Mouse (Mus musculus) CH12.LX (cell line): ENCODE results near the gene Tpra1. TPM values are rescaled to one million over a fixed set of nuclear protein-coding genes. Genes with fewer than 3 reads are reported as not detected.

Experiments
- DNase-seq: peaks from one replicate; pipeline ENCODE4 v3.0.0-alpha.2; 2013; ENCODE audit errors: extremely low read depth
- H3K27ac ChIP-seq: 2 replicates; pipeline ENCODE4 v1.5.1; 2012; ENCODE audit warnings: low read depth, mild to moderate bottlenecking, control low read depth, moderate library complexity; ENCODE audit not compliant: insufficient read depth
- H3K27me3 ChIP-seq: replicated peaks from 2 replicates; pipeline ENCODE3; 2012; ENCODE audit warnings: inconsistent platforms
- H3K36me3 ChIP-seq, 2 experiments: replicated peaks in 1 of 2; 2 replicates each; pipeline versions ENCODE3 to v1.6.1; 2012; ENCODE audit warnings: inconsistent platforms in 1 of 2, low read length in 1 of 2, mild to moderate bottlenecking in 1 of 2, mixed read lengths in 1 of 2, moderate library complexity in 1 of 2; ENCODE audit not compliant: control insufficient read depth in 1 of 2, insufficient read depth in 1 of 2
- H3K4me1 ChIP-seq, 2 experiments: 2 replicates each; pipeline ENCODE4 v1.6.1; 2012; ENCODE audit warnings: inconsistent platforms in 1 of 2, moderate library complexity in 1 of 2; ENCODE audit not compliant: insufficient read depth in 2 of 2, control insufficient read depth in 1 of 2
- H3K4me2 ChIP-seq: 2 replicates; pipeline ENCODE4 v1.6.1; 2012; ENCODE audit warnings: low read depth, mild to moderate bottlenecking, control low read depth; ENCODE audit not compliant: poor library complexity, insufficient read depth, severe bottlenecking
- H3K4me3 ChIP-seq, 3 experiments: fragments of 150-350 bp in 1 of 3; sonication (generic) in 1 of 3; replicated peaks in 1 of 3; 2 replicates each; pipeline versions ENCODE3 to v1.5.1; 2011 to 2012; ENCODE audit warnings: low read depth in 2 of 3, low read length in 2 of 3, mild to moderate bottlenecking in 2 of 3, moderate library complexity in 2 of 3, control low read depth in 1 of 3, improper control_type of control experiment in 1 of 3, inconsistent platforms in 1 of 3, mixed read lengths in 1 of 3; ENCODE audit not compliant: poor library complexity in 1 of 3
- H3K79me2 ChIP-seq: replicated peaks from 2 replicates; pipeline ENCODE4 v1.6.1; 2012; ENCODE audit warnings: mild to moderate bottlenecking, moderate library complexity; ENCODE audit not compliant: control insufficient read depth, poor library complexity, insufficient read depth, severe bottlenecking; ENCODE audit errors: extremely low read depth
- H3K9ac ChIP-seq: 2 replicates; pipeline ENCODE4 v1.6.1; 2012; ENCODE audit warnings: low read depth, mild to moderate bottlenecking, control low read depth, moderate library complexity; ENCODE audit not compliant: insufficient read depth
- H3K9me3 ChIP-seq: replicated peaks from 2 replicates; pipeline ENCODE3; 2012; ENCODE audit warnings: low read length, inconsistent platforms, mixed read lengths
- BHLHE40 ChIP-seq: IDR thresholded peaks from 2 replicates; pipeline ENCODE4 v1.6.1; 2011; ENCODE audit warnings: mild to moderate bottlenecking, low read depth, low read length, improper control_type of control experiment
- CHD1 ChIP-seq: IDR thresholded peaks from 2 replicates; pipeline ENCODE4 v1.6.1; 2012; ENCODE audit warnings: low read depth, low read length, improper control_type of control experiment, inconsistent platforms
- CTCF ChIP-seq, 2 experiments: IDR thresholded peaks in 1 of 2; conservative IDR thresholded peaks in 1 of 2; 2 replicates each; pipeline ENCODE4 v1.5.1; 2011 to 2012; ENCODE audit warnings: low read depth in 2 of 2, low read length in 2 of 2, improper control_type of control experiment in 1 of 2, inconsistent platforms in 1 of 2, mild to moderate bottlenecking in 1 of 2, moderate library complexity in 1 of 2
- ELF1 ChIP-seq: IDR thresholded peaks from 2 replicates; pipeline ENCODE4 v1.6.1; 2014; ENCODE audit warnings: low read depth, mild to moderate bottlenecking, inconsistent platforms, low read length, improper control_type of control experiment
- EP300 ChIP-seq: IDR thresholded peaks from 2 replicates; pipeline ENCODE4 v1.6.1; 2011; ENCODE audit warnings: low read length, improper control_type of control experiment
- ETS1 ChIP-seq: conservative IDR thresholded peaks from 2 replicates; pipeline ENCODE4 v1.6.1; 2012; ENCODE audit warnings: low read depth, mild to moderate bottlenecking, inconsistent platforms, low read length, improper control_type of control experiment, moderate library complexity
- HCFC1 ChIP-seq: IDR thresholded peaks from 2 replicates; pipeline ENCODE4 v1.6.1; 2012; ENCODE audit warnings: low read depth, mild to moderate bottlenecking, inconsistent platforms, low read length, improper control_type of control experiment
- JUN ChIP-seq: IDR thresholded peaks from 2 replicates; pipeline ENCODE4 v1.6.1; 2011; ENCODE audit warnings: low read depth, mild to moderate bottlenecking, low read length, improper control_type of control experiment, moderate library complexity; ENCODE audit not compliant: insufficient read depth
- JUND ChIP-seq: conservative IDR thresholded peaks from 2 replicates; pipeline ENCODE4 v1.6.1; 2011; ENCODE audit warnings: low read depth, low read length, improper control_type of control experiment
- KAT2A ChIP-seq: IDR thresholded peaks from 2 replicates; pipeline ENCODE4 v1.6.1; 2012; ENCODE audit warnings: low read length, improper control_type of control experiment, inconsistent platforms; ENCODE audit not compliant: insufficient replicate concordance
- MAFK ChIP-seq: IDR thresholded peaks from 2 replicates; pipeline ENCODE4 v1.6.1; 2011; ENCODE audit warnings: low read length, improper control_type of control experiment; ENCODE audit not compliant: insufficient replicate concordance
- MAX ChIP-seq: IDR thresholded peaks from 2 replicates; pipeline ENCODE4 v1.6.1; 2011; ENCODE audit warnings: low read length, improper control_type of control experiment
- MAZ ChIP-seq: IDR thresholded peaks from 2 replicates; pipeline ENCODE4 v1.6.1; 2012; ENCODE audit warnings: low read depth, mild to moderate bottlenecking, inconsistent platforms, low read length, improper control_type of control experiment, moderate library complexity
- MYC ChIP-seq: IDR thresholded peaks from 2 replicates; pipeline ENCODE4 v1.6.1; 2011; ENCODE audit warnings: low read depth, mild to moderate bottlenecking, improper control_type of control experiment, low read length
- NELFE ChIP-seq: IDR thresholded peaks from 2 replicates; pipeline ENCODE4 v1.6.1; 2011; ENCODE audit warnings: low read depth, low read length, improper control_type of control experiment
- NRF1 ChIP-seq: IDR thresholded peaks from 2 replicates; pipeline ENCODE4 v1.6.1; 2014; ENCODE audit warnings: low read depth, mild to moderate bottlenecking, inconsistent platforms, low read length, improper control_type of control experiment, moderate library complexity
- PAX5 ChIP-seq: IDR thresholded peaks from 2 replicates; pipeline ENCODE4 v1.6.1; 2012; ENCODE audit warnings: low read length, inconsistent platforms, mixed read lengths
- POLR2A ChIP-seq: IDR thresholded peaks from 2 replicates; pipeline ENCODE4 v1.6.1; 2011; ENCODE audit warnings: low read depth, mild to moderate bottlenecking, improper control_type of control experiment, low read length
- POLR2AphosphoS2 ChIP-seq: IDR thresholded peaks from 2 replicates; pipeline ENCODE4 v1.6.1; 2011; ENCODE audit warnings: low read depth, low read length, improper control_type of control experiment
- TBP ChIP-seq: conservative IDR thresholded peaks from 2 replicates; pipeline ENCODE4 v1.6.1; 2011; ENCODE audit warnings: low read depth, low read length, improper control_type of control experiment
- TCF12 ChIP-seq: IDR thresholded peaks from 2 replicates; pipeline ENCODE4 v1.6.1; 2014; ENCODE audit warnings: low read depth, mild to moderate bottlenecking, inconsistent platforms, low read length, improper control_type of control experiment
- USF1 ChIP-seq: IDR thresholded peaks from 2 replicates; pipeline ENCODE4 v1.6.1; 2014; ENCODE audit warnings: low read depth, mild to moderate bottlenecking, inconsistent platforms, low read length, improper control_type of control experiment
- USF2 ChIP-seq: conservative IDR thresholded peaks from 2 replicates; pipeline ENCODE4 v1.6.1; 2011; ENCODE audit warnings: low read depth, low read length, improper control_type of control experiment
- ZKSCAN1 ChIP-seq: IDR thresholded peaks from 2 replicates; pipeline ENCODE4 v1.6.1; 2012; ENCODE audit warnings: low read depth, inconsistent platforms, low read length, improper control_type of control experiment, borderline replicate concordance
- ZNF384 ChIP-seq: IDR thresholded peaks from 2 replicates; pipeline ENCODE4 v1.6.1; 2012; ENCODE audit warnings: low read depth, low read length, improper control_type of control experiment, inconsistent platforms
- dilution Hi-C: fragments of 300-500 bp; cut with MboI; formaldehyde crosslinking; loops from 2 replicates; pipeline ENCODE4 v1.14.3; 2020; ENCODE audit warnings: low sequenced_read_pairs; ENCODE audit not compliant: extremely low pct_unique_long_range_greater_than_20kb, extremely low pct_ligation_motif_present
- in situ Hi-C: fragments of 300-500 bp; cut with MboI; formaldehyde crosslinking; loops from 3 replicates; pipeline ENCODE4 v1.14.3; 2019; ENCODE audit warnings: low sequenced_read_pairs, low pct_ligation_motif_present, low pct_unique_long_range_greater_than_20kb, mixed read lengths
- polyA plus RNA-seq: library from polyadenylated mRNA; unstranded; fragments of >175 nt; gene quantifications from 2 replicates; pipeline ENCODE4 v1.2.1, GENCODE M21; 2012; ENCODE audit warnings: low read depth; ENCODE audit not compliant: insufficient read length
- total RNA-seq, 2 experiments: library from RNA; depleted of rRNA; stranded (reverse); fragments of 300-350 nt in 1 of 2; fragments of >200 nt in 1 of 2; gene quantifications; 2 replicates each; pipeline ENCODE4 v1.2.3; 2012 to 2014

Tpra1 gene
- total and polyA plus RNA-seq, 3 experiments = 9.3 to 16.0 (median 15.6) TPM

DNA sequence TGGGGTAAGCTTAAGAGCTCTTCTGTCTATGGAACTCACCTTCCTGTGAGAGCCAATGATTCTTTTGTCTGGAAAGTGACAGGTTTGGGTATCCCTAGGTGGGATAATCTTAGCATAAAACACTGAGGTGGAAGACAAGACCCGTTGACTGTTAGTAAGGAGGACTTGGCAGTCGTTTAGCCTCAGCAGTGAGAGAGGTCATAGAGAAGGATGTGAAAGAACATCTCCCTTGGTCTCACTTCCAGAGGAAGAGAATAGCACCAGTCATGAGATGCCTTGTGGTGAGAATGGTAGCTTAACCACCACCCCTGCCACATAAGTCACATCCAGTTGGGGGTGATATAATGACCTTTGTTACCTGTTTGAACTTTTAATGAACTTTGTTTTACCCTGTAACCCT, 54.7 kb downstream of the Tpra1 start:
- Histone ChIP-seq H3K27ac (peak overlapping the region; percentile 92), H3K9me3 (peaks cover 3% of the 10 kb centered on the region), H3K4me2 (0 out of 2 replicates have a peak overlapping the region, but pooled peaks have one; percentile 42), H3K27me3 (no peaks in the 10 kb centered on the region), H3K4me3 (no peak overlapping the region), H3K36me3 (no peaks in the 10 kb centered on the region), H3K4me1 (peaks cover 45 to 70% of the 10 kb centered on the region in 2 experiments), H3K9ac (no peak overlapping the region), H3K79me2 (no peaks in the 10 kb centered on the region)
- dilution Hi-C loops (no loop called here), in situ Hi-C loops (no loop called here)
- TF ChIP-seq JUND (no peak), EP300 (peak; percentile 65), BHLHE40 (peak; percentile 24; the same call in 1 of the 2 replicates), NRF1 (0 out of 2 replicates have a peak, but pooled peaks have one; percentile 4)
- no peak for DNase-seq

DNA sequence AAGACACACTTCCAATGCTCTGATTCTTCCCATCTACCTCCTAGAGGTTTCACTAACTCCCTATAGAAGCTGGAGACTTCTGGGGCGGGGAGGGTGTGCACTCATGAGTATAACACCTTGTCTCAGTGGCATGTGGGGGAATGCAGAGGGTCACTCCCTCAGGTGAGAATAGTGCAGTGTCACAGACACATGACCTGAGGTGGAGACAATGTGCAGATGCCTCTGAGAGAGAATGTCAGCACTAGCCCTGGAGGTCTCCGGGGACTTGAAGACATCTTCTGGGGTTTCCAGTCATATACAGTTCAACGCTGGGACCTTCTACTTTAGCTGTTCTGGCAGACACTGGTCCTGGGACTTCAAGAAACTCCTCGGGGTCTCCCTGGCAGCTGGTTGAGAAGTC, 55.3 kb downstream of the Tpra1 start:
- Histone ChIP-seq H3K27me3 (no peaks in the 10 kb centered on the region), H3K4me3 (no peak overlapping the region), H3K4me2 (peak overlapping the region; percentile 42), H3K9ac (no peak overlapping the region), H3K79me2 (no peaks in the 10 kb centered on the region), H3K9me3 (peaks cover 3% of the 10 kb centered on the region), H3K27ac (peak overlapping the region; percentile 92), H3K36me3 (no peaks in the 10 kb centered on the region), H3K4me1 (peaks cover 51 to 76% of the 10 kb centered on the region in 2 experiments)
- in situ Hi-C loops (no loop called here), dilution Hi-C loops (no loop called here)
- peak; percentile 22; the same call in 1 of the 2 replicates for TF ChIP-seq USF2
- TF ChIP-seq POLR2A = no peak
- 0 out of 2 replicates have a peak, but pooled peaks have one; percentile 5 for TF ChIP-seq HCFC1
- no peak for TF ChIP-seq NELFE
- peak; percentile 36; the same call in 1 of the 2 replicates for TF ChIP-seq MAFK
- TF ChIP-seq NRF1 = no peak
- peak; percentile 49 for TF ChIP-seq USF1
- peak; percentile 66; the same call in 1 of the 2 replicates for TF ChIP-seq MAX
- peak; percentile 60 for TF ChIP-seq ETS1
- TF ChIP-seq BHLHE40 = peak; percentile 95
- 0 out of 2 replicates have a peak, but pooled peaks have one; percentile 69 for TF ChIP-seq MYC
- peak; percentile 86 for DNase-seq

GRCm38 (mm10) chr6:88957801-88958211, 55.8 kb downstream of the Tpra1 start:
- Histone ChIP-seq H3K27ac (peak overlapping the region; percentile 92), H3K4me2 (peak overlapping the region; percentile 42), H3K9me3 (peaks cover 3% of the 10 kb centered on the region), H3K79me2 (no peaks in the 10 kb centered on the region), H3K36me3 (no peaks in the 10 kb centered on the region), H3K4me1 (peaks cover 53 to 81% of the 10 kb centered on the region in 2 experiments), H3K9ac (no peak overlapping the region), H3K4me3 (peak overlapping the region in 1 of 3 experiments; percentile 28), H3K27me3 (no peaks in the 10 kb centered on the region)
- DNase-seq = peak; percentile 93
- dilution Hi-C loops (no loop called here), in situ Hi-C loops (no loop called here)
- TF ChIP-seq ELF1 (peak; percentile 71; the same call in 1 of the 2 replicates), TBP (no peak; the same call in 1 of the 2 replicates), NRF1 (peak; percentile 74), JUN (peak; percentile 74), MAX (peak; percentile 68), ZKSCAN1 (no peak), POLR2AphosphoS2 (no peak), BHLHE40 (peak; percentile 95), MAZ (peak; percentile 66; the same call in 1 of the 2 replicates), CTCF (conservative IDR thresholded peaks at IDR 0.05 in 1 of 2, IDR thresholded peaks at IDR 0.05 in 1 of 2; ENCODE audit: low read depth in 2 of 2, low read length in 2 of 2) (no peak; a peak in 1 of 4 replicates), CHD1 (no peak), USF1 (no peak), POLR2A (peak; percentile 25; the same call in 1 of the 2 replicates), KAT2A (0 out of 2 replicates have a peak, but pooled peaks have one; percentile 38), ZNF384 (0 out of 2 replicates have a peak, but pooled peaks have one; percentile 23), MYC (no peak; the same call in 1 of the 2 replicates), PAX5 (no peak), TCF12 (peak; percentile 94)
